ENCODE assay signal across 18 mouse cellular contexts in the genomic region with DNA sequence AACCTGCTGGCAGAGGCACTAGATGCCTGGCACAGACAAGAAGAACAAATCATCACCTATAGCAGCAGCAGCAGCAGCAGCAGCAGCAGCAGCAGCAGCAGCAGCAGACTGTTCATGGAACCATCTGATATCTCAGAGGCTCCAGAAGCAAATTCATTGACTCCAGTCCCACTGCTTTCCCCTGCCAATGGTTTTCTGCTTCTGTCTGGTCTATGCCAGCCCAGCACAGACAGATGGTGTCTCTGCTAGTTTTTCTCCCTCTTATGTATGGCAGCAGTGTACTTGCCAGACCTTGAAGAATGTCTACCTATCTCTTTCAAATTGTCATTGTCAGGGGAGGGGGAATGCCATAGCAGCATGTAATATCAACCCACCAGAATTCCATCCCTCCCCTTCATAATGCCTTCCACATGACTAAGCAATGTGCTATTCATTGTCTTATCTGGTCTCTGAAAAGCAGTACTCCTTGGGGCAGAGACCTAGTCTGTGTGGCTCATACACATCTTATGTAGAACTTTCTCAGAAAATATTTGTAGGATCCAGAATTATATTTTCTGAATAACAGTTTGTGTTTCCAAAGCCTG.
DNase-seq lines count a peak whose midpoint lies in the region; ATAC-seq and TF ChIP-seq lines count a peak whose summit lies in the region.
"Had no signal": no experiment of that assay in that cellular context is flagged by ENCODE, and none has a peak within 500 bp of the region (broad histone marks: within the 10 kb centered on the region; RNA-seq: fewer than 3 reads in every experiment).

No protein-coding gene starts in this region.

- no peaks in the 10 kb centered on the region for H3K36me3 ChIP-seq in hindbrain, postnatal 0 days (ENCODE audit: insufficient read depth, low read length)
- no peaks in the 10 kb centered on the region for H3K36me3 ChIP-seq in hindbrain, embryonic 10.5 days
- H3K36me3 ChIP-seq: heart, embryonic 13.5 days; limb, embryonic 15.5 days; neural tube, embryonic 13.5 days had no signal

- H3K27me3 ChIP-seq in hindbrain, postnatal 0 days (ENCODE audit: insufficient read depth, low read length): no peaks in the 10 kb centered on the region
- no peaks in the 10 kb centered on the region for H3K27me3 ChIP-seq in hindbrain, embryonic 10.5 days (ENCODE audit: insufficient read depth, poor library complexity, severe bottlenecking)
- H3K27me3 ChIP-seq: CH12.LX; heart, embryonic 13.5 days; limb, embryonic 15.5 days; neural tube, embryonic 13.5 days had no signal

- no peak for TF ChIP-seq CTCF in hindbrain, postnatal 0 days (IDR thresholded peaks at IDR 0.05; ENCODE audit: low read depth)

- no peak overlapping the region for H3K27ac ChIP-seq in hindbrain, postnatal 0 days
- no peak overlapping the region for H3K27ac ChIP-seq in hindbrain, embryonic 10.5 days
- H3K27ac ChIP-seq: heart, embryonic 13.5 days; limb, embryonic 15.5 days; neural tube, embryonic 13.5 days had no signal

- peak; percentile 73 for ATAC-seq in hindbrain, postnatal 0 days
- ATAC-seq in megakaryocyte-erythroid progenitor cell, adult 5-6 weeks (replicated peaks; ENCODE audit: low FRiP score, low TSS enrichment, poor library complexity, severe bottlenecking): no peak
- ATAC-seq: midbrain, embryonic 16.5 days had no signal

- no peak for DNase-seq in hindbrain, postnatal 0 days (ENCODE audit: low spot score)
- no peak for DNase-seq in hindbrain, embryonic 10.5 days (ENCODE audit: low spot score)
- peak; percentile 20 for DNase-seq in 3T3-L1 (ENCODE audit: low read depth, low spot score)
- peak; percentile 91 for DNase-seq in Muller cell, postnatal 12 days (ENCODE audit: inconsistent ontology term)
- peak; percentile 19 to 35 for DNase-seq in layer of hippocampus, adult 8-10 months (ENCODE audit: low spot score in 2 of 2)
- no peak for DNase-seq in embryo, embryonic 10.5 days (ENCODE audit: low spot score)
- no peak for DNase-seq in gastrocnemius, adult 18-20 months (ENCODE audit: low spot score)
- DNase-seq: cerebellum, adult 8-10 months; gastrocnemius, postnatal 25 days; kidney, adult 9 months; lung, adult 18-20 months; lung, postnatal 4 days had no signal

- H3K4me1 ChIP-seq in hindbrain, postnatal 0 days (ENCODE audit: insufficient read depth, low read length): no peaks in the 10 kb centered on the region
- H3K4me1 ChIP-seq in hindbrain, embryonic 10.5 days (replicated peaks): peaks cover 6% of the 10 kb centered on the region; the same call in 1 of the 2 replicates
- H3K4me1 ChIP-seq: limb, embryonic 15.5 days; neural tube, embryonic 13.5 days had no signal

- H3K4me2 ChIP-seq in hindbrain, postnatal 0 days (ENCODE audit: low read depth, low read length): no peak overlapping the region
- H3K4me2 ChIP-seq: heart, embryonic 13.5 days; limb, embryonic 15.5 days; neural tube, embryonic 13.5 days had no signal

- no peaks in the 10 kb centered on the region for H3K9me3 ChIP-seq in hindbrain, postnatal 0 days (ENCODE audit: low read length)
- 0 out of 2 replicates have a peak, but pooled peaks cover 2% of the 10 kb centered on the region for H3K9me3 ChIP-seq in hindbrain, embryonic 10.5 days
- H3K9me3 ChIP-seq: limb, embryonic 15.5 days; neural tube, embryonic 13.5 days had no signal

- H3K4me3 ChIP-seq in hindbrain, postnatal 0 days (ENCODE audit: low read length): no peak overlapping the region
- H3K4me3 ChIP-seq in hindbrain, embryonic 10.5 days: no peak overlapping the region
- H3K4me3 ChIP-seq: heart, embryonic 13.5 days; limb, embryonic 15.5 days; neural tube, embryonic 13.5 days had no signal

- H3K9ac ChIP-seq in hindbrain, postnatal 0 days (replicated peaks; ENCODE audit: low read length): no peak overlapping the region
- H3K9ac ChIP-seq: heart, embryonic 13.5 days; limb, embryonic 15.5 days; neural tube, embryonic 13.5 days had no signal

Comparison
In these comparisons a context has a peak if more than half of its experiments do, and no peak if none do; other contexts are left out.
1. DNase-seq: peak in 3T3-L1 (single experiment), Muller cell, postnatal 12 days (single experiment) and layer of hippocampus, adult 8-10 months (2 of 2); none in hindbrain, postnatal 0 days (single experiment), hindbrain, embryonic 10.5 days (single experiment), embryo, embryonic 10.5 days (single experiment) and gastrocnemius, adult 18-20 months (single experiment).